Mouse (Mus musculus) myocyte (in vitro differentiated cells): ENCODE results near the gene 1700086D15Rik. TPM values are rescaled to one million over a fixed set of nuclear protein-coding genes. Genes with fewer than 3 reads are reported as not detected.

Experiments
- H3K27me3 ChIP-seq: one replicate; pipeline ENCODE4 v1.6.1; 2011; ENCODE audit not compliant: control insufficient read depth, insufficient read depth, insufficient read length
- H3K36me3 ChIP-seq: one replicate; pipeline ENCODE4 v1.6.1; 2011; ENCODE audit not compliant: control insufficient read depth, insufficient read depth
- H3K4me2 ChIP-seq: one replicate; pipeline ENCODE4 v1.6.1; 2011; ENCODE audit warnings: low read depth, control low read depth
- H3K4me3 ChIP-seq: one replicate; pipeline ENCODE4 v1.5.1; 2011; ENCODE audit warnings: mild to moderate bottlenecking, control low read depth, moderate library complexity
- H3K79me2 ChIP-seq: one replicate; pipeline ENCODE4 v1.6.1; 2011; ENCODE audit not compliant: control insufficient read depth, insufficient read depth
- H3ac ChIP-seq: one replicate; pipeline ENCODE4 v1.6.1; 2011; ENCODE audit not compliant: control insufficient read depth, insufficient read length
- CEBPB ChIP-seq: IDR thresholded peaks from 2 replicates; pipeline ENCODE4 v1.6.1; 2011; ENCODE audit warnings: mild to moderate bottlenecking, moderate library complexity; ENCODE audit not compliant: poor library complexity, insufficient read depth, severe bottlenecking
- E2F4 ChIP-seq: IDR thresholded peaks from one replicate; pipeline ENCODE4 v1.6.1; 2011; ENCODE audit warnings: mild to moderate bottlenecking, control low read depth, moderate library complexity; ENCODE audit not compliant: insufficient read depth
- MAX ChIP-seq: IDR thresholded peaks from one replicate; pipeline ENCODE4 v1.6.1; 2011; ENCODE audit warnings: low read depth, mild to moderate bottlenecking, control low read depth
- MYOD1 ChIP-seq, 3 experiments: IDR thresholded peaks; one replicate each; pipeline ENCODE4 v1.6.1; 2011; ENCODE audit warnings: control low read depth in 2 of 3, low read depth in 2 of 3, mild to moderate bottlenecking in 2 of 3, moderate library complexity in 1 of 3; ENCODE audit not compliant: insufficient read length in 2 of 3, control insufficient read depth in 1 of 3
- MYOG ChIP-seq, 3 experiments: IDR thresholded peaks; one replicate each; pipeline ENCODE4 v1.6.1; 2011; ENCODE audit warnings: control low read depth in 2 of 3, low read depth in 2 of 3, mild to moderate bottlenecking in 2 of 3; ENCODE audit not compliant: insufficient read length in 2 of 3, control insufficient read depth in 1 of 3, insufficient read depth in 1 of 3
- POLR2A ChIP-seq: IDR thresholded peaks from one replicate; pipeline ENCODE4 v1.6.1; 2011; ENCODE audit warnings: low read depth, mild to moderate bottlenecking, control low read depth, moderate library complexity; ENCODE audit not compliant: insufficient read length
- POLR2AphosphoS2 ChIP-seq: IDR thresholded peaks from one replicate; pipeline ENCODE4 v1.6.1; 2011; ENCODE audit warnings: low read depth, control low read depth; ENCODE audit not compliant: insufficient read length
- REST ChIP-seq: IDR thresholded peaks from one replicate; pipeline ENCODE4 v1.6.1; 2011; ENCODE audit warnings: mild to moderate bottlenecking, control low read depth, moderate library complexity; ENCODE audit not compliant: insufficient read depth, insufficient read length
- SRF ChIP-seq: IDR thresholded peaks from one replicate; pipeline ENCODE4 v1.6.1; 2011; ENCODE audit warnings: low read depth; ENCODE audit not compliant: control insufficient read depth, insufficient read length
- TCF12 ChIP-seq: IDR thresholded peaks from one replicate; pipeline ENCODE4 v1.6.1; 2011; ENCODE audit warnings: mild to moderate bottlenecking, control low read depth; ENCODE audit not compliant: poor library complexity, insufficient read depth, severe bottlenecking
- TCF3 ChIP-seq: IDR thresholded peaks from one replicate; pipeline ENCODE4 v1.6.1; 2011; ENCODE audit warnings: low read depth, control low read depth; ENCODE audit not compliant: insufficient read length
- USF1 ChIP-seq: IDR thresholded peaks from one replicate; pipeline ENCODE4 v1.6.1; 2011; ENCODE audit warnings: low read depth, mild to moderate bottlenecking, control low read depth, moderate library complexity
- polyA plus RNA-seq: library from polyadenylated mRNA; unstranded; fragments of >200 nt; fragmentation: generic; extraction: Trizol; gene quantifications from one replicate; pipeline ENCODE4 v1.2.1, GENCODE M21; 2012; ENCODE audit warnings: missing spikeins

Gene 1700086D15Rik
- polyA plus RNA-seq, 1 experiment, result not detected

DNA sequence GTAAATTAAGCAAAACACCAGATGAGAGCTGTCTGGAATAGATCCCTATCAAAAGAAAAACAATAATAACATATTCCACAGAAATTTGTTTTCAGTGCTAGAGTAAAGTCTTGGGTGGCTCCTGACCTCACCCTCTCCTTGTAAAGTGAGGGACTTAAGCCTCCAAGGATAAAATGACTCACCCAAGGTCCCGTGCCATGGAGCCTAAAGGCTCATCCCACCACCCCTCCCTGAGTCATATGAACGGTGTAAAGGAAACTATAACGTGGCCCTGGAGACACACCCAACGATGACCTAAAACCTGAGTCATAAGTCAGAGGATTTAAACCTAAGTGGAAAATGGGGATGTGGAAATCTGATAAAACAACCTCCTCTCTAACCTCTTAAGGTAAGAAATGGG lies 31.0 kb downstream of the 1700086D15Rik start:
- no peak overlapping the region for H3ac ChIP-seq

DNA sequence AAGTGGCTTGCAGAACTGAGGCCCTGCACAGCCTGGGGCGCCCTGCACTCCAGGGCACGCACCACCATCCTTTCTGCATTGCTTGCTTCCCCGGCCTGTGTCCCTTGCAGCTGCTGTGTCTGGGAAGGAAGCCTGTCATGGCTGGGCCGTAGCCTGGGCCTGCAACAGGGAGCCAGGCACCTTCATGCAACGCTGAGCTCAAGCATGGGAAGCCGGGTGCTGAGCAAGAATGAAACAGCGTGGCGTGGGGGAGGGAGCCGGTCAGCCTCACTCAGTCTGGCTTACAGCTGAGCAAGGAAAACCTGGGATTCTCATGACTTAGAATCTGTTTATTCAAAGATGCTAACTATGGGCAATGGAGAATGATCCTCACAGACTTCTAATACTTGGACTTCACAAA lies 33.1 kb downstream of the 1700086D15Rik start:
- H3ac ChIP-seq, result no peak overlapping the region
- no peaks in the 10 kb centered on the region for H3K36me3 ChIP-seq
- H3K79me2 ChIP-seq, result no peaks in the 10 kb centered on the region
- H3K4me2 ChIP-seq, result no peak overlapping the region
- no peaks in the 10 kb centered on the region for H3K27me3 ChIP-seq
- H3K4me3 ChIP-seq, result no peak overlapping the region
- TF ChIP-seq TCF12 (no peak), TCF3 (no peak), MAX (no peak), POLR2AphosphoS2 (no peak), USF1 (no peak), MYOG (IDR thresholded peaks at IDR 0.05; ENCODE audit: control insufficient read depth in 1 of 3, insufficient read depth in 1 of 3, insufficient read length in 2 of 3, low read depth in 2 of 3) (no peak), REST (no peak)

More for the DNA sequence above, 31.0 kb downstream of the 1700086D15Rik start:
- H3K79me2 ChIP-seq, result no peaks in the 10 kb centered on the region
- no peaks in the 10 kb centered on the region for H3K27me3 ChIP-seq
- H3K36me3 ChIP-seq, result no peaks in the 10 kb centered on the region
- H3K4me2 ChIP-seq, result no peak overlapping the region
- H3K4me3 ChIP-seq, result no peak overlapping the region
- TF ChIP-seq POLR2AphosphoS2 (no peak), TCF3 (no peak), E2F4 (no peak), CEBPB (no peak)

DNA sequence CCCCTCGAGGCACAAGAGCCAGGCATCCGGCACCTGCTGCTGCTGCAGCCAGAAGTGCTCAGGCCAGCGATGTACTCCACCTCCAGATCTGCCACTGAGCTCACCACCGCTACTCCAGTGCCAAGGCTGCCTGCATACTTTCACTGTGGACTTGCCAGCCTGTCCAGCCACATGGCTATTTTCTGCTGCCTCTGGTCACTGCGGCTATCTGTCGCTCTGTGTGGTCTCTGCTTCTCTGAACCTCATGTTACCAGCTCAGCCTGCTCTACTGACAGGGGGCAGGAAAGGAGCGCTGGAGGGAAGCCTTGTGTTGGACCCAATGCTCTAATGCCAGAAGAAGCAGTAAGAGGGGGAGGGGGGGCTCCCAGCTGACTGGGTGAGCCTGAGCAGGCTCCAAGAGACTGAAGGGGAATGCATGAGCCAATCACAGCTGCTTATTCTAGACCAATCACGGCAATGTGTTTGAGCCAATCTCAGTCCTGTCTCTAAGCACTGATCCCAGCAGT lies 34.7 kb downstream of the 1700086D15Rik start:
- TF ChIP-seq MYOD1 (IDR thresholded peaks at IDR 0.05; ENCODE audit: control insufficient read depth in 1 of 3, insufficient read length in 2 of 3, low read depth in 2 of 3) (peak in 2 of 3 experiments; percentile 15 to 66), POLR2A (no peak)
- Histone ChIP-seq H3K4me3 (no peak overlapping the region), H3ac (no peak overlapping the region), H3K27me3 (no peaks in the 10 kb centered on the region), H3K36me3 (no peaks in the 10 kb centered on the region), H3K4me2 (peak overlapping the region; percentile 18), H3K79me2 (no peaks in the 10 kb centered on the region)

DNA sequence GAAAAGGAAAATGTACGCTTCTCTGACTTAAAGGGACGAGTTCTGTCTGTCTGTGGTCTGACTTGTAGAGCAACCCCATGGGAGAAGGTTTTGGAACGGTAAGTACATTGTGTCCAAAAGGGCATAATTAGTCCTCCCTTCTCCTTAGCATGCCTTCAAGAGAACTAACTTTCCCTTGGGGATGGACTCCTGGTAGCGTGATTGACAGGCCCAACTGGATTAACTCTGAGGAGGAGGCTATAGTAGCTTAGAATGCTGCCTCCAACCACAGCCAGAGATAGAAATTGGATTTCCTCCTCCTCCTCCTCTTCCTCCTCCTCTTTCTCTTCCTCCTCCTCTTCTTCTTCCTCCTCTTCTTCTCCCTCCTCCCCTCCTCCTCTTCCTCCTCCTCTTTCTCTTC lies 39.4 kb downstream of the 1700086D15Rik start:
- H3K4me3 ChIP-seq, result no peak overlapping the region
- no peaks in the 10 kb centered on the region for H3K79me2 ChIP-seq
- TF ChIP-seq E2F4 (no peak), POLR2AphosphoS2 (no peak), MYOD1 (IDR thresholded peaks at IDR 0.05; ENCODE audit: control insufficient read depth in 1 of 3, insufficient read length in 2 of 3, low read depth in 2 of 3) (peak; percentile 58 to 93 (median 80)), CEBPB (no peak), TCF12 (peak; percentile 65), TCF3 (peak; percentile 18), POLR2A (no peak), MYOG (IDR thresholded peaks at IDR 0.05; ENCODE audit: control insufficient read depth in 1 of 3, insufficient read depth in 1 of 3, insufficient read length in 2 of 3, low read depth in 2 of 3) (no peak), USF1 (no peak), MAX (no peak), SRF (no peak)
- no peaks in the 10 kb centered on the region for H3K36me3 ChIP-seq
- H3K4me2 ChIP-seq, result peak overlapping the region; percentile 4
- H3ac ChIP-seq, result no peak overlapping the region
- H3K27me3 ChIP-seq, result no peaks in the 10 kb centered on the region

DNA sequence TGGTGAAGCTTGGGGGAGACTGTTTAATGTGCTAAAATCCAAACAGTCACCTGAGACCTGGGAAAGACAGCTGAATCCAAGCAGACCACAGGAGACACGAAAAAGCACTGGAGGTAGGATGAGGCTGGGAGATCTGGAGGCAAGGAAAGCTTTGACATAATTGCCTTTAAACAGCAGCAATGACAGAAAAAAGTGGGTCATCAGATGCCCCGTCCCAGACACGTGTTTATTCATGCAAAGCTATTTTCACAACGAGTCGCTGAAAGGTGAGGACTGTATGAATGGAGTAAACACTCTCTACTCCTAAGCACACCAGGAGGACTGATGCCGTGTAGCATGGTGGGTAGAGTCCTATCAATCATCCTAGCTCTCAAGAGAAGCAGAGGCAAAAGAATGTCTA lies 43.9 kb downstream of the 1700086D15Rik start:
- Histone ChIP-seq H3K4me3 (no peak overlapping the region), H3K4me2 (no peak overlapping the region), H3K36me3 (no peaks in the 10 kb centered on the region), H3K27me3 (no peaks in the 10 kb centered on the region), H3ac (no peak overlapping the region), H3K79me2 (no peaks in the 10 kb centered on the region)
- TF ChIP-seq TCF3, result no peak
- no peak for TF ChIP-seq MYOD1 (IDR thresholded peaks at IDR 0.05; ENCODE audit: control insufficient read depth in 1 of 3, insufficient read length in 2 of 3, low read depth in 2 of 3)
- TF ChIP-seq POLR2A, result no peak
- TF ChIP-seq TCF12, result no peak
- TF ChIP-seq MAX, result no peak

DNA sequence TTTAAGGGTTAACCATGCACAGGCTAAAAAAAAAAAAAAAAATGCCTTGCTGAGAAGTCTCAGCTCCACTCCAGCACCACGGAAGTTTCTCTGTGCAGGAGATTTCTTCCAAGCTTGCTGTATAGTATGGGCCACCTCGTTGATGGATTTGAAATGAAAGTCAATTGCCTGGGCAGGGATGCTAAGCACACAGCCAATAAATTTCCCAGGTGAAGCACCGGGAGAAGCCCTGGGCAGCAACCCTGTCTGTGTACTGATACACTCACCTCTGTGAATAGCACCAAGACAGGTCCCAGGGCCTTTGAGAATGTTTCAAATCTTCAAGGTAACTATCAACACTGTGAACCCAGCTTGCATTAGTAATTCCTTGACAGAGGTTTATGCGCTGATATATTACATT lies 47.6 kb downstream of the 1700086D15Rik start:
- Histone ChIP-seq H3K36me3 (no peaks in the 10 kb centered on the region), H3K79me2 (no peaks in the 10 kb centered on the region), H3ac (no peak overlapping the region), H3K4me3 (no peak overlapping the region), H3K27me3 (no peaks in the 10 kb centered on the region), H3K4me2 (no peak overlapping the region)
- TF ChIP-seq TCF3 (no peak), MYOD1 (IDR thresholded peaks at IDR 0.05; ENCODE audit: control insufficient read depth in 1 of 3, insufficient read length in 2 of 3, low read depth in 2 of 3) (no peak), CEBPB (no peak), MAX (no peak), POLR2AphosphoS2 (no peak), USF1 (no peak), TCF12 (no peak), SRF (no peak), REST (no peak), POLR2A (no peak), E2F4 (no peak), MYOG (IDR thresholded peaks at IDR 0.05; ENCODE audit: control insufficient read depth in 1 of 3, insufficient read depth in 1 of 3, insufficient read length in 2 of 3, low read depth in 2 of 3) (no peak)
